16 mouse cellular contexts compared by ENCODE assay signal in genomic region chr1:151619281-151619711, GRCm38 (mm10). TPM values are rescaled to one million over a fixed set of nuclear protein-coding genes. Genes with fewer than 3 reads are reported as not detected.
DNase-seq lines count a peak whose midpoint lies in the region; ATAC-seq and TF ChIP-seq lines count a peak whose summit lies in the region.
"Had no signal": no experiment of that assay in that cellular context is flagged by ENCODE, and none has a peak within 500 bp of the region (broad histone marks: within the 10 kb centered on the region; RNA-seq: fewer than 3 reads in every experiment).

No protein-coding gene starts in this region.

- no peak for ATAC-seq in kidney, embryonic 14.5 days (ENCODE audit: low FRiP score, low TSS enrichment)
- ATAC-seq in intestine, embryonic 16.5 days: peak; percentile 45; the same call in 1 of the 2 replicates

- H3K4me2 ChIP-seq in kidney, embryonic 14.5 days (replicated peaks; ENCODE audit: low read depth, low read length): no peak overlapping the region
- no peak overlapping the region for H3K4me2 ChIP-seq in intestine, embryonic 16.5 days (ENCODE audit: low read depth, low read length)
- H3K4me2 ChIP-seq: forebrain, embryonic 12.5 days; heart, embryonic 15.5 days; limb, embryonic 13.5 days had no signal

- no peaks in the 10 kb centered on the region for H3K27me3 ChIP-seq in kidney, embryonic 14.5 days (ENCODE audit: control insufficient read depth, insufficient read depth, low read length)
- no peaks in the 10 kb centered on the region for H3K27me3 ChIP-seq in intestine, embryonic 16.5 days (replicated peaks; ENCODE audit: control insufficient read depth, insufficient read depth, low read length)
- H3K27me3 ChIP-seq: forebrain, embryonic 12.5 days; heart, embryonic 15.5 days; limb, embryonic 13.5 days had no signal

- no peaks in the 10 kb centered on the region for H3K36me3 ChIP-seq in kidney, embryonic 14.5 days (ENCODE audit: control insufficient read depth, insufficient read depth, low read length)
- no peaks in the 10 kb centered on the region for H3K36me3 ChIP-seq in intestine, embryonic 16.5 days (ENCODE audit: control insufficient read depth, insufficient read depth, low read length)
- H3K36me3 ChIP-seq: forebrain, embryonic 12.5 days; heart, embryonic 15.5 days; limb, embryonic 13.5 days had no signal

- 0 out of 2 replicates have a peak, but pooled peaks cover 7% of the 10 kb centered on the region for H3K4me1 ChIP-seq in kidney, embryonic 14.5 days (ENCODE audit: control insufficient read depth, insufficient read depth, low read length)
- H3K4me1 ChIP-seq in intestine, embryonic 16.5 days (ENCODE audit: control insufficient read depth, insufficient read depth, low read length): peaks cover 3% of the 10 kb centered on the region
- H3K4me1 ChIP-seq: forebrain, embryonic 12.5 days; limb, embryonic 13.5 days had no signal

- H3K27ac ChIP-seq in gastrocnemius, adult 2 months: peak overlapping the region; percentile 32
- no peak overlapping the region for H3K27ac ChIP-seq in kidney, embryonic 14.5 days (ENCODE audit: low read depth, low read length)
- H3K27ac ChIP-seq in intestine, embryonic 16.5 days (ENCODE audit: low read length): no peak overlapping the region
- H3K27ac ChIP-seq: forebrain, embryonic 12.5 days; heart, embryonic 15.5 days; limb, embryonic 13.5 days had no signal

- no peak for DNase-seq in gastrocnemius, adult 2 months
- DNase-seq in gastrocnemius, postnatal 36 days: no peak
- peak; percentile 12 to 35 for DNase-seq in kidney, adult 8-10 months
- peak; percentile 74 for DNase-seq in MN1 (ENCODE audit: low spot score)
- DNase-seq in ovary, adult 18-20 months (ENCODE audit: low spot score): no peak
- DNase-seq in layer of hippocampus, postnatal 25 days (ENCODE audit: extremely low spot score in 1 of 2, low spot score in 1 of 2): no peak
- DNase-seq: cerebellum, adult 11-12 months; cerebellum, postnatal 25 days; lung, postnatal 14 days; right cerebral cortex, adult 18-20 months; thymus, adult 2 months had no signal

- no peak overlapping the region for H3K9ac ChIP-seq in kidney, embryonic 14.5 days (ENCODE audit: low read depth, low read length)
- H3K9ac ChIP-seq in intestine, embryonic 16.5 days (ENCODE audit: low read depth, low read length): no peak overlapping the region
- H3K9ac ChIP-seq: forebrain, embryonic 12.5 days; heart, embryonic 15.5 days; limb, embryonic 13.5 days had no signal

- intact Hi-C loops in gastrocnemius, adult 2 months (cut with DNase I): no loop called here
- intact Hi-C loops in gastrocnemius, postnatal 36 days (cut with DNase I): no loop called here

- 50% methylated on average over 8 of the region's 8 CpGs for WGBS in kidney, embryonic 14.5 days
- 60% methylated on average over 8 of the region's 8 CpGs for WGBS in intestine, embryonic 16.5 days

- no peak for TF ChIP-seq CTCF in gastrocnemius, adult 2 months (IDR thresholded peaks at IDR 0.05)

- H3K9me3 ChIP-seq in kidney, embryonic 14.5 days (ENCODE audit: control insufficient read depth, low read length): no peaks in the 10 kb centered on the region
- no peaks in the 10 kb centered on the region for H3K9me3 ChIP-seq in intestine, embryonic 16.5 days (ENCODE audit: control insufficient read depth, low read length)
- H3K9me3 ChIP-seq: forebrain, embryonic 12.5 days; heart, embryonic 15.5 days; limb, embryonic 13.5 days had no signal

- H3K4me3 ChIP-seq in gastrocnemius, adult 2 months: no peak overlapping the region
- H3K4me3 ChIP-seq in kidney, embryonic 14.5 days (ENCODE audit: low read length): no peak overlapping the region
- H3K4me3 ChIP-seq in intestine, embryonic 16.5 days (ENCODE audit: low read length): no peak overlapping the region
- H3K4me3 ChIP-seq: forebrain, embryonic 12.5 days; heart, embryonic 15.5 days; limb, embryonic 13.5 days had no signal

RNA-seq across cellular contexts. Expression of gene Fam129a, which starts 48.3 kb away (rescaled TPM):
- total RNA-seq in gastrocnemius, adult 2 months (2021): 10 to 100 TPM in 1 of 2 experiments, 1 to 10 TPM in 1; 7.9 to 10.2 TPM
- 10 to 100 TPM in 1 of 2 experiments, 1 to 10 TPM in 1; 9.5 to 10.4 TPM for total RNA-seq in gastrocnemius, postnatal 36 days (2021)
- 3.1 and 5.9 TPM in 2 replicates for polyA plus RNA-seq in kidney, embryonic 14.5 days (2014; fragmentation: Nextera tagmentation; extraction: Ambion mirVana)
- 10.7 and 11.0 TPM in 2 replicates for polyA plus RNA-seq in intestine, embryonic 16.5 days (2015; fragmentation: Nextera tagmentation; extraction: Ambion mirVana)
- total RNA-seq in layer of hippocampus, postnatal 25 days (2021): 1 to 10 TPM; 1.7 to 2.4 TPM

Comparison
In these comparisons a context has a peak if more than half of its experiments do, and no peak if none do; other contexts are left out.
1. DNase-seq: peak in kidney, adult 8-10 months (2 of 2) and MN1 (single experiment); none in gastrocnemius, adult 2 months (single experiment), gastrocnemius, postnatal 36 days (0 of 2), ovary, adult 18-20 months (single experiment) and layer of hippocampus, postnatal 25 days (0 of 2).